Mouse (Mus musculus) liver, embryonic 15.5 days (tissue): ENCODE data around the gene Hbs1l. TPM values are rescaled to one million over a fixed set of nuclear protein-coding genes. Genes with fewer than 3 reads are reported as not detected.
A peak's percentile ranks its signal among the peaks of the same experiment; 100 is the strongest.

Source experiments
- ATAC-seq: fragments of 200-750 bp; cut with Nextera tagmentation; 2 replicates; pipeline ENCODE4 v1.8.0; 2017; ENCODE audit warnings: moderate number of reproducible peaks, mild to moderate bottlenecking, moderate library complexity; ENCODE audit not compliant: insufficient read depth
- H3K27ac ChIP-seq: fragments of 300-500 bp; sonication (generic); replicated peaks from 2 replicates; pipeline ENCODE4 v1.5.1; 2015; ENCODE audit warnings: mild to moderate bottlenecking, inconsistent platforms
- H3K27me3 ChIP-seq: fragments of 300-500 bp; sonication (generic); 2 replicates; pipeline ENCODE4 v1.6.1; 2015; ENCODE audit warnings: mild to moderate bottlenecking, inconsistent platforms
- H3K36me3 ChIP-seq: fragments of 300-500 bp; sonication (generic); replicated peaks from 2 replicates; pipeline ENCODE4 v1.6.1; 2015; ENCODE audit warnings: moderate library complexity, mild to moderate bottlenecking, inconsistent platforms
- H3K4me1 ChIP-seq: fragments of 300-500 bp; sonication (generic); replicated peaks from 2 replicates; pipeline ENCODE4 v1.6.1; 2015; ENCODE audit warnings: inconsistent platforms
- H3K4me2 ChIP-seq: fragments of 300-500 bp; sonication (generic); 2 replicates; pipeline ENCODE4 v1.6.1; 2015; ENCODE audit warnings: moderate library complexity, mild to moderate bottlenecking, inconsistent platforms
- H3K4me3 ChIP-seq: fragments of 300-500 bp; sonication (generic); replicated peaks from 2 replicates; pipeline ENCODE4 v1.5.1; 2015; ENCODE audit warnings: mild to moderate bottlenecking, inconsistent platforms
- H3K9ac ChIP-seq: fragments of 300-500 bp; sonication (generic); 2 replicates; pipeline ENCODE4 v1.6.1; 2015; ENCODE audit warnings: moderate library complexity, mild to moderate bottlenecking, inconsistent platforms
- H3K9me3 ChIP-seq: fragments of 300-500 bp; sonication (generic); replicated peaks from 2 replicates; pipeline ENCODE4 v1.6.1; 2016; ENCODE audit warnings: inconsistent platforms
- WGBS: fragments of 180-500 bp; shearing (Covaris S2); methylation state at CpG from one replicate; pipeline ENCODE4 v1.1.7; 2015; ENCODE audit warnings: mixed read lengths; ENCODE audit not compliant: insufficient replicate concordance; 5-methylcytosine and 5-hydroxymethylcytosine counted together
- polyA plus RNA-seq: library from polyadenylated mRNA; unstranded; fragments of >200 nt; fragmentation: Nextera tagmentation; extraction: Ambion mirVana; gene quantifications from 2 replicates; pipeline ENCODE4 v1.2.1, GENCODE M21; 2015

The Hbs1l gene
- polyA plus RNA-seq, 1 experiment from 2014 or later, result 56.9 TPM

- H3K4me2 ChIP-seq, result no peak overlapping the region
- H3K36me3 ChIP-seq, result no peaks in the 10 kb centered on the region
- no peaks in the 10 kb centered on the region for H3K27me3 ChIP-seq
- H3K9ac ChIP-seq, result no peak overlapping the region
- no peaks in the 10 kb centered on the region for H3K9me3 ChIP-seq
- peaks cover 74% of the 10 kb centered on the region for H3K4me1 ChIP-seq
- 63% methylated on average over 2 of the region's 2 CpGs for WGBS
- no peak overlapping the region for H3K4me3 ChIP-seq
- no peak for ATAC-seq
- H3K27ac ChIP-seq, result peak overlapping the region; percentile 87
Measured at GRCm38 (mm10) chr10:21269920-21270319, 25.9 kb upstream of the Hbs1l start.

- Histone ChIP-seq H3K4me1 (peaks cover 65% of the 10 kb centered on the region), H3K9me3 (no peaks in the 10 kb centered on the region), H3K4me2 (no peak overlapping the region), H3K4me3 (no peak overlapping the region), H3K27ac (peak overlapping the region; percentile 49; the same call in 1 of the 2 replicates), H3K9ac (no peak overlapping the region), H3K27me3 (no peaks in the 10 kb centered on the region), H3K36me3 (no peaks in the 10 kb centered on the region)
- no peak for ATAC-seq
- 86% methylated on average over 5 of the region's 5 CpGs for WGBS
Measured at GRCm38 (mm10) chr10:21270905-21271304, 24.9 kb upstream of the Hbs1l start.

DNA sequence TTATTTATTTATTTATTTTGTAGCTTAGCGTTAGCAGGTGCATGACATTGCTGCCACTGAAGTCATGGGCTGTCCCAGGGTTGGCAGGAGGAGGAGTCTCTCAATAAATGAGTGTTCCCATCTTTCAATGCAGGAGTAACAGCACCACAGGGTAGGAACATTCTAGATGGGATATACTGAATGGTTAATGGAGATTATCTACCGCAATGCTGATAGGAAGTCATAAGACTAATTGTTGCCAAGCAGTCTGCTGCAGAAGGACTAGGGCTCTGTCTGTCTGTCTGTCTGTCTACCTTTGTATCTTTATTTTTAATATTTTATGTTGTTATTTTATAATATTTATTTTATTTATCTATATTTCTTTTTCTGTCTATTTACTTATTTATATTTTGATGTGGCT lies 24.5 kb upstream of the Hbs1l start:
- peaks cover 63% of the 10 kb centered on the region for H3K4me1 ChIP-seq
- 88% methylated on average over 2 of the region's 2 CpGs for WGBS
- H3K9ac ChIP-seq, result no peak overlapping the region
- no peaks in the 10 kb centered on the region for H3K27me3 ChIP-seq
- no peak overlapping the region for H3K4me3 ChIP-seq
- no peaks in the 10 kb centered on the region for H3K36me3 ChIP-seq
- H3K4me2 ChIP-seq, result no peak overlapping the region
- H3K27ac ChIP-seq, result peak overlapping the region; percentile 49; the same call in 1 of the 2 replicates
- no peaks in the 10 kb centered on the region for H3K9me3 ChIP-seq
- ATAC-seq, result no peak

GRCm38 (mm10) chr10:21271785-21272184 lies 24.0 kb upstream of the Hbs1l start:
- no peak for ATAC-seq
- peaks cover 58% of the 10 kb centered on the region for H3K4me1 ChIP-seq
- H3K9ac ChIP-seq, result no peak overlapping the region
- no peak overlapping the region for H3K4me2 ChIP-seq
- no peak overlapping the region for H3K27ac ChIP-seq
- no peak overlapping the region for H3K4me3 ChIP-seq
- H3K9me3 ChIP-seq, result no peaks in the 10 kb centered on the region
- no peaks in the 10 kb centered on the region for H3K36me3 ChIP-seq
- 78% methylated on average over 6 of the region's 6 CpGs for WGBS
- no peaks in the 10 kb centered on the region for H3K27me3 ChIP-seq

DNA sequence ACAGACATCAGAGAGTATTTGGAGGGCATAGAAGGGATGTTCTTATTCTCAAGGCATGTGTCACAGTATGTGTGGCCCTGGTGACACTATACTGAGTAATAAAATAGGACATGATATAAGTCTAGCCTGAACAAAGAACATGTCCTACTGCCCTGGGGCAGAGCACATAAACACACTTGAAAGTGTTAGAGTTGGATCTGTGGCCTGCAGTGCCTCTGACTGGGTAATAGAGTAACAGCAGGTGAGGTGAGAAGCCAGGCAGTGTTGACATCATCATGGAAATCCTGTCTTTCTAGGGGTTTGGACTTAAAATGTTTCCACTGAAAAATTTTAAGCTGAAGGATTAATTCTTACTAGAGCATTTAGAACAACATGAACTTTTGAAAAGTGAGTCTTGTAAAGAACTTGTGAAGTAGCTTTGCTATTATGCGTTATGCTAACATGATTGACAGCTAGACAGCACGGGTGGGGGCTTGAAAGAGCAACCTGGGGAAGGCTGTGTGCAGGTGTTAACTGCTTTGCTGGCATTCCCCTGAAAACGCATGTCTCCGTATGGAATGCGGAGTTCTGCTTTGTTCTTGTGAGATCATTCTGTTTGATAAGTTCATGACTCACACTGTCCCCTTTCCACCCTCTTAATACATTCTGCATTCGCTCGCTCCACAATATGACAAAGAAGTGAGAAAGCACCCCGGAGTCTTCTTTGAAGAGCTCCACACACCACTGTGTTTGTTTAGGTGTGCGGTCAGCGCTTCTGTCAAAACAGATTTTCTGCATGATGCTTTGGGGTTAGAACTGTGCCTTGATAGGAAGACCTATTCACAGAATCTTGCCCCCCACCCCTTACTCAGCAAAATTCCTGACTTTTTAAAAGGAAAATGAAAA lies 8.3 kb upstream of the Hbs1l start:
- H3K27me3 ChIP-seq, result no peaks in the 10 kb centered on the region; the same call in 1 of the 2 replicates
- ATAC-seq, result no peak
- H3K4me3 ChIP-seq, result no peak overlapping the region
- H3K27ac ChIP-seq, result no peak overlapping the region
- no peaks in the 10 kb centered on the region for H3K9me3 ChIP-seq
- WGBS, result 69% methylated on average over 10 of the region's 10 CpGs
- H3K4me1 ChIP-seq, result no peaks in the 10 kb centered on the region
- H3K4me2 ChIP-seq, result no peak overlapping the region
- no peak overlapping the region for H3K9ac ChIP-seq
- no peaks in the 10 kb centered on the region for H3K36me3 ChIP-seq

- H3K4me3 ChIP-seq, result no peak overlapping the region
Measured at GRCm38 (mm10) chr10:21291228-21291627, 4.6 kb upstream of the Hbs1l start.

GRCm38 (mm10) chr10:21294217-21294616 lies 1.6 kb upstream of the Hbs1l start:
- WGBS, result 84% methylated on average over 2 of the region's 2 CpGs
- H3K4me3 ChIP-seq, result no peak overlapping the region
- ATAC-seq, result no peak
- H3K9me3 ChIP-seq, result no peaks in the 10 kb centered on the region
- no peak overlapping the region for H3K27ac ChIP-seq
- H3K36me3 ChIP-seq, result peaks cover 13% of the 10 kb centered on the region
- H3K4me1 ChIP-seq, result peaks cover 21% of the 10 kb centered on the region
- no peaks in the 10 kb centered on the region for H3K27me3 ChIP-seq
- H3K9ac ChIP-seq, result no peak overlapping the region
- H3K4me2 ChIP-seq, result no peak overlapping the region

More at GRCm38 (mm10) chr10:21291228-21291627, 4.6 kb upstream of the Hbs1l start:
- Histone ChIP-seq H3K27me3 (no peaks in the 10 kb centered on the region), H3K9ac (no peak overlapping the region), H3K36me3 (no peaks in the 10 kb centered on the region), H3K27ac (no peak overlapping the region), H3K9me3 (no peaks in the 10 kb centered on the region), H3K4me2 (no peak overlapping the region), H3K4me1 (peaks cover 3% of the 10 kb centered on the region)
- no peak for ATAC-seq
- 66% methylated on average over 4 of the region's 4 CpGs for WGBS

GRCm38 (mm10) chr10:21295397-21295758 lies 401 bp upstream of the Hbs1l start:
- H3K27ac ChIP-seq, result peak overlapping the region; percentile 82
- peak overlapping the region; percentile 52 for H3K9ac ChIP-seq
- peaks cover 24% of the 10 kb centered on the region for H3K36me3 ChIP-seq
- no peaks in the 10 kb centered on the region for H3K9me3 ChIP-seq
- H3K4me2 ChIP-seq, result peak overlapping the region; percentile 74
- WGBS, result 34% methylated on average over 4 of the region's 4 CpGs
- H3K27me3 ChIP-seq, result no peaks in the 10 kb centered on the region
- no peak for ATAC-seq
- peak overlapping the region; percentile 100 for H3K4me3 ChIP-seq
- peaks cover 21% of the 10 kb centered on the region for H3K4me1 ChIP-seq

DNA sequence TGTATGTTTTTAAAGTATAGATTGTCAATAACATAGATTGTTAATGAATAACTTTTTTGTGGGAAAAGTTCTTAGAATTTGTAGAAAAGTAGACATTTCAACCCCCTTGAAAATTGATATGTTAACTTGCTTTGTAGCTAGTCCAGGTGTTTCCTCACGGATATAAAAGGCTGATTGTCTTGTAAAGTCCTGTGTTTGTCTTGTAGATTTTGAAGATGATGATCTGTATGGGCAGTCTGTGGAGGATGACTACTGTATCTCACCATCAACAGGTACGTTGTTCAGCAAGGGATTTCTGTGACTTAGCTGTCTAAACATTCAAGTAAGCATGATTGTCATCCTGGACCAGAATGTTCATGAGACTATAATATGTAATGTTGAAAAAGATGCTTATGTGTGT lies 3.2 kb downstream of the Hbs1l start:
- Histone ChIP-seq H3K9ac (no peak overlapping the region), H3K4me1 (peaks cover 21% of the 10 kb centered on the region), H3K4me2 (no peak overlapping the region), H3K27me3 (no peaks in the 10 kb centered on the region), H3K4me3 (no peak overlapping the region), H3K9me3 (no peaks in the 10 kb centered on the region), H3K36me3 (peaks cover 56% of the 10 kb centered on the region), H3K27ac (no peak overlapping the region)
- no peak for ATAC-seq
- WGBS, result 83% methylated on average over 2 of the region's 2 CpGs

GRCm38 (mm10) chr10:21301822-21302221 lies 6.0 kb downstream of the Hbs1l start:
- Histone ChIP-seq H3K4me2 (no peak overlapping the region), H3K27ac (no peak overlapping the region), H3K27me3 (no peaks in the 10 kb centered on the region), H3K9ac (no peak overlapping the region), H3K4me3 (no peak overlapping the region), H3K9me3 (no peaks in the 10 kb centered on the region), H3K36me3 (peaks cover 81% of the 10 kb centered on the region), H3K4me1 (peaks cover 15% of the 10 kb centered on the region)
- ATAC-seq, result no peak
- 70% methylated on average over 7 of the region's 7 CpGs for WGBS

GRCm38 (mm10) chr10:21304672-21305632 lies 9.2 kb downstream of the Hbs1l start:
- Histone ChIP-seq H3K36me3 (peaks cover 72% of the 10 kb centered on the region), H3K4me2 (no peak overlapping the region), H3K4me1 (no peaks in the 10 kb centered on the region), H3K4me3 (no peak overlapping the region), H3K27me3 (no peaks in the 10 kb centered on the region), H3K9me3 (no peaks in the 10 kb centered on the region), H3K27ac (no peak overlapping the region), H3K9ac (no peak overlapping the region)
- 86% methylated on average over 11 of the region's 11 CpGs for WGBS
- no peak for ATAC-seq
